Mouse (Mus musculus): ENCODE results near the gene Adam12.

DNA sequence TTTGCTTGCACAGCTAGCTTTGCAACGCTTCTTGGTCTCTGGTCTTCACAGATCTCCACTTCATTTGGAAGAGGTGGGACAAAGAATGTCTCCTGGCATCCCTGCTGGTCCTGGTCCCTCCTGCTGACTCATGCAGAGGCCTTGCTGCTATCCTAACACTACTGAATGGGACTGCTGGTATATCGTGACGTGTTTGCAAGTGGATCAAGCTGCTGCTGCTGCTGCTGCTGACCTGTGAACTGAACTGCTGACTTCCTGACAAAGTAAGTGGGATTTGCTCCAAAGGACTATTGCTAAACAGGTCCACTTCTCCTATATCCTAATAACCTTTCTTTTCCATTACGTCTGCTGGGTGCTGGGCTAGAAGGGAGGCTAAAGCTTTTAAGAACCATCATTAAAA, 56.7 kb downstream of the Adam12 start:
- TF ChIP-seq CTCF (IDR thresholded peaks at IDR 0.05; ENCODE audit: low read depth, low read length) = no peak
- no peak for TF ChIP-seq POLR2A (IDR thresholded peaks at IDR 0.05; ENCODE audit: extremely low read depth, insufficient read depth, low read length)
